Mouse (Mus musculus): Measurements from ENCODE around the gene Fancb.

DNA sequence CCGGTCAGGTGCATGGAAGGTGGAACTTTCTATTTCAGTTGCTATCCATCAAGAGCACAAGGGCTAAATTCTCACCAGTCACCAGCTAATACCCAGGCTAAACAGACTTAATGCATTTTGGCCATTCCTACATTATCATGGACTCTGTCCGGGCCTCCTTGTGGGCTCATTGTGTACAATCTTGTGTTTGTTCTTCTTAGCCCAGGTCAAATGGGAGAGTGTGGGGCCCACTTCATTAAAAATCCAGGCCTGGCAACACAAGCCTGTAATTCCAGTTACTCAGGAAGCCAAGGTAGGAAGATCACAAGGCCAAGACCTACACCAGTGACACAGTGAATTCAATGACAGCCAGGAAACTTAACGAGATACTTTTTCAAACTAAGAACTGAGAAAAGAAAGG is 9.2 kb upstream of the Fancb start:
- TF ChIP-seq POLR2A (IDR thresholded peaks at IDR 0.05; ENCODE audit: low read depth, low read length) (no peak), CTCF (IDR thresholded peaks at IDR 0.05; ENCODE audit: extremely low read depth, insufficient read length, insufficient replicate concordance, low read depth, low read length) (no peak)

All from small intestine, adult 2 months (tissue).